Mouse (Mus musculus): ENCODE results near the gene Gm44.
"Not testable (repeated sequence)": the region's sequence is repeated elsewhere in the genome, so short reads cannot be mapped to it uniquely, and the experiment has no call there.

The Gm44 gene

DNA sequence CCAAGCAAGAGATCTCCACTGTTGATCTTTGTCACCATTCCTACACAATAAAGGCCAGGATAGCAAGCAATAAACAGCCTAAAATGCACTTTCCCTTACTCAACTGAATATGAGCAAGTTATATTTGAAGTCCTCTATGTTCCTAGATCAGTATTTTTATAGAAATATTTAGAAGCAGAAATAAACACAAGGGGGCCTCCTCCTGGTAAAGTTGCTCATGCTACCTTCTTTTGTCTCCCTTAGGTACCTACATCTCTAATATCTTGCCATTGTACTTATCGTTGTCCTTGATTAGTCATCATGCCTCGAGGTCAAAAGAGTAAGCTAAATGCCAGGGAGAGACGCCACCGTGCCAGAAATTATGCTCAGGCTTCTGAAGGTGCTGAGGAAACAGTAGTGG is at the start of gene Gm44:
Gene Gm44, plus strand, starts transcription at position 301 of the 400 bp plus-strand sequence.
- DNase-seq (ENCODE audit: inconsistent ontology term): no peak

DNA sequence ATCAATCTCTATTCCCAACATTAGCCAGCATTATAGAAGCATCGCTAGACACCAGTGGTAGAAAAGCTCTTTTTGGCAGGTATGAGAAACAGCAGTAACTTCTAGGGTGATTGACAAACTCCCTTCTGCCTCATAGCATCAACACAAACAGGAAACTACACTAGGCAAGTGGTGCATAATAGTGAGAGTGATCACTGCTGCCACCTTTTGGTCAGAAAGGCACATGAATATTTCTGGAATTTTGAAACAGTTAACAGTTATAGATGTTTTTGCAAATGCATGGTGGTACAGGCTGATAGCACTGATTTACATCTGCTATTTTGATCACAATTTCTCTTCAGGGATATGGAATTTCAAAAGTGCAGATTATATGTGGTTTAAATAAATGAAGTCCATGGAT is 36.0 kb downstream of the Gm44 start:
- no peak for DNase-seq (ENCODE audit: inconsistent ontology term)

DNA sequence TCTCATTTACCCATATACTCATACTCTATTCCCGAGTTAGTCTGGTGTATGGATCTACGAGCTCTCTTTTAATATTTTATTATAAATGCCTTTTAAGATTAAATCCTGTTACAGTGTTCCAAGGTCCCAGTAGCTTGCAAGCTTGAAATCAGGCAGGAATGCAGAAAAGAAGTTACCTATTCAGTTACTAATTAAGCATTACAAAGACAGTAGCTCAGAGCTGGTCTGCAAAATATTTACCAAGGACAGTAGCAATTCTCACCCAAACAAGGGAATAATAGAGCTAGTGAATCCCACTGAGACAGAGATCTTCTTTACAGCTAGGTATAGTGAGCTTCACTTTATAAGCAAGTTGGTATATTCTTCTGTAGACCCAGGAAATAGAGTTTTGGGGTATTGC is 46.3 kb downstream of the Gm44 start:
- DNase-seq (ENCODE audit: inconsistent ontology term): not testable (repeated sequence)

Measured in Muller cell, postnatal 12 days (primary cell).